Mouse (Mus musculus) lung, embryonic 16.5 days (tissue): ENCODE measurements around the gene Spindoc. TPM values are rescaled to one million over a fixed set of nuclear protein-coding genes. Genes with fewer than 3 reads are reported as not detected.
"Not testable (repeated sequence)": the region's sequence is repeated elsewhere in the genome, so short reads cannot be mapped to it uniquely, and the experiment has no call there.

Source experiments
- ATAC-seq: fragments of 200-750 bp; cut with Nextera tagmentation; 2 replicates; pipeline ENCODE4 v1.8.0; 2017; ENCODE audit warnings: low read depth, mild to moderate bottlenecking, moderate library complexity
- H3K27ac ChIP-seq: fragments of 300-500 bp; sonication (generic); 2 replicates; pipeline ENCODE4 v1.5.1; 2014; ENCODE audit warnings: mild to moderate bottlenecking, control low read depth, low read length
- H3K27me3 ChIP-seq: fragments of 300-500 bp; sonication (generic); 2 replicates; pipeline ENCODE4 v1.6.1; 2014; ENCODE audit warnings: low read depth, low read length, mixed read lengths; ENCODE audit not compliant: control insufficient read depth, insufficient read depth
- H3K36me3 ChIP-seq: fragments of 300-500 bp; sonication (generic); 2 replicates; pipeline ENCODE4 v1.6.1; 2014; ENCODE audit warnings: low read length; ENCODE audit not compliant: control insufficient read depth, insufficient read depth
- H3K4me1 ChIP-seq: fragments of 300-500 bp; sonication (generic); replicated peaks from 2 replicates; pipeline ENCODE4 v1.6.1; 2014; ENCODE audit warnings: low read length, mixed read lengths; ENCODE audit not compliant: control insufficient read depth, insufficient read depth
- H3K4me2 ChIP-seq: fragments of 300-500 bp; sonication (generic); 2 replicates; pipeline ENCODE4 v1.6.1; 2014; ENCODE audit warnings: low read depth, low read length, control low read depth
- H3K4me3 ChIP-seq: fragments of 300-500 bp; sonication (generic); 2 replicates; pipeline ENCODE4 v1.5.1; 2014; ENCODE audit warnings: mild to moderate bottlenecking, low read length, control low read depth
- H3K9ac ChIP-seq: fragments of 300-500 bp; sonication (generic); 2 replicates; pipeline ENCODE4 v1.6.1; 2014; ENCODE audit warnings: low read length, control low read depth
- H3K9me3 ChIP-seq: fragments of 300-500 bp; sonication (generic); 2 replicates; pipeline ENCODE4 v1.6.1; 2016; ENCODE audit warnings: low read length; ENCODE audit not compliant: control insufficient read depth
- WGBS: fragments of 180-500 bp; shearing (Covaris S2); extraction: QIAGEN DNeasy Blood & Tissue Kit; methylation state at CpG from one replicate; pipeline ENCODE4 v1.1.7; 2014; 5-methylcytosine and 5-hydroxymethylcytosine counted together
- polyA plus RNA-seq: library from polyadenylated mRNA; unstranded; fragments of >200 nt; fragmentation: Nextera tagmentation; extraction: Ambion mirVana; gene quantifications from 2 replicates; pipeline ENCODE4 v1.2.1, GENCODE M21; 2015

Gene Spindoc
- polyA plus RNA-seq, 1 experiment from 2014 or later, result 25.7 TPM

GRCm38 (mm10) chr19:7374491-7374890 is 8.3 kb downstream of the Spindoc start:
- H3K9me3 ChIP-seq, result no peaks in the 10 kb centered on the region
- no peak for ATAC-seq
- H3K4me1 ChIP-seq, result no peaks in the 10 kb centered on the region
- no peak overlapping the region for H3K4me3 ChIP-seq
- WGBS, result 94% methylated on average over 8 of the region's 8 CpGs
- H3K27ac ChIP-seq, result no peak overlapping the region
- peaks cover 51% of the 10 kb centered on the region for H3K36me3 ChIP-seq
- H3K4me2 ChIP-seq, result no peak overlapping the region
- no peaks in the 10 kb centered on the region for H3K27me3 ChIP-seq
- no peak overlapping the region for H3K9ac ChIP-seq

- not testable (repeated sequence) for H3K27me3 ChIP-seq, H3K9me3 ChIP-seq, H3K4me3 ChIP-seq, H3K4me2 ChIP-seq, H3K4me1 ChIP-seq, H3K9ac ChIP-seq, H3K27ac ChIP-seq, ATAC-seq
- peaks cover 54% of the 10 kb centered on the region for H3K36me3 ChIP-seq
- 85% methylated on average over 4 of the region's 4 CpGs for WGBS
Observed at GRCm38 (mm10) chr19:7369469-7369868, 13.3 kb downstream of the Spindoc start.

GRCm38 (mm10) chr19:7353636-7354035 is 29.2 kb downstream of the Spindoc start:
- no peaks in the 10 kb centered on the region for H3K27me3 ChIP-seq
- H3K4me3 ChIP-seq, result no peak overlapping the region
- H3K4me2 ChIP-seq, result no peak overlapping the region
- H3K9me3 ChIP-seq, result no peaks in the 10 kb centered on the region
- H3K36me3 ChIP-seq, result peaks cover 5% of the 10 kb centered on the region
- no peak for ATAC-seq
- H3K27ac ChIP-seq, result no peak overlapping the region
- H3K4me1 ChIP-seq, result 0 out of 2 replicates have a peak, but pooled peaks cover 3% of the 10 kb centered on the region
- 47% methylated on average over 6 of the region's 6 CpGs for WGBS
- H3K9ac ChIP-seq, result no peak overlapping the region

- Histone ChIP-seq H3K9ac (no peak overlapping the region), H3K4me2 (no peak overlapping the region), H3K27me3 (no peaks in the 10 kb centered on the region), H3K9me3 (no peaks in the 10 kb centered on the region), H3K36me3 (no peaks in the 10 kb centered on the region; the same call in 1 of the 2 replicates), H3K27ac (no peak overlapping the region), H3K4me1 (0 out of 2 replicates have a peak, but pooled peaks cover 3% of the 10 kb centered on the region), H3K4me3 (no peak overlapping the region)
- WGBS, result 60% methylated on average over 11 of the region's 11 CpGs
- peak; percentile 34; the same call in 1 of the 2 replicates for ATAC-seq
Observed at GRCm38 (mm10) chr19:7352809-7353495, 29.8 kb downstream of the Spindoc start.

GRCm38 (mm10) chr19:7349993-7350392 is 32.8 kb downstream of the Spindoc start:
- Histone ChIP-seq H3K4me3 (no peak overlapping the region), H3K27ac (no peak overlapping the region), H3K9me3 (no peaks in the 10 kb centered on the region), H3K9ac (no peak overlapping the region), H3K4me2 (no peak overlapping the region), H3K4me1 (0 out of 2 replicates have a peak, but pooled peaks cover 3% of the 10 kb centered on the region), H3K36me3 (no peaks in the 10 kb centered on the region), H3K27me3 (no peaks in the 10 kb centered on the region)
- ATAC-seq, result no peak
- 52% methylated on average over 1 of the region's 1 CpGs for WGBS

GRCm38 (mm10) chr19:7345235-7345755 is 37.5 kb downstream of the Spindoc start:
- WGBS, result 19% methylated on average over 4 of the region's 4 CpGs
- Histone ChIP-seq H3K4me3 (no peak overlapping the region), H3K4me1 (peaks cover 5% of the 10 kb centered on the region), H3K9me3 (no peaks in the 10 kb centered on the region), H3K4me2 (no peak overlapping the region), H3K9ac (no peak overlapping the region), H3K27ac (no peak overlapping the region), H3K27me3 (no peaks in the 10 kb centered on the region), H3K36me3 (no peaks in the 10 kb centered on the region)
- ATAC-seq, result no peak

- WGBS, result 67% methylated on average over 2 of the region's 2 CpGs
Observed at GRCm38 (mm10) chr19:7342646-7343045, 40.1 kb downstream of the Spindoc start.

GRCm38 (mm10) chr19:7341512-7342397 is 41.0 kb downstream of the Spindoc start, which contains the start of gene Mark2:
Mark2 (minus strand) TSS chr19:7341860.
- Histone ChIP-seq H3K9me3 (no peaks in the 10 kb centered on the region), H3K4me1 (peaks cover 38% of the 10 kb centered on the region), H3K36me3 (no peaks in the 10 kb centered on the region), H3K4me3 (peak within 1 kb of the TSS; percentile 92), H3K27me3 (no peaks in the 10 kb centered on the region), H3K27ac (peak within 1 kb of the TSS; percentile 84), H3K4me2 (peak within 1 kb of the TSS; percentile 90), H3K9ac (peak within 1 kb of the TSS; percentile 96)
- ATAC-seq, result peak; percentile 94
- WGBS, result under 1% methylated on average over 63 of the region's 63 CpGs

More at GRCm38 (mm10) chr19:7342646-7343045, 40.1 kb downstream of the Spindoc start:
- Histone ChIP-seq H3K27ac (no peak overlapping the region), H3K4me2 (no peak overlapping the region), H3K4me1 (peaks cover 31% of the 10 kb centered on the region), H3K27me3 (no peaks in the 10 kb centered on the region), H3K9me3 (no peaks in the 10 kb centered on the region), H3K36me3 (no peaks in the 10 kb centered on the region), H3K4me3 (no peak overlapping the region), H3K9ac (no peak overlapping the region)
- ATAC-seq, result no peak
